Mouse (Mus musculus) CH12.LX (cell line): ENCODE measurements around the gene 4931428L18Rik.
"Not testable (repeated sequence)": the region's sequence is repeated elsewhere in the genome, so short reads cannot be mapped to it uniquely, and the experiment has no call there.

Experiments used
- BHLHE40 ChIP-seq: IDR thresholded peaks from 2 replicates; pipeline ENCODE4 v1.6.1; 2011; ENCODE audit warnings: mild to moderate bottlenecking, low read depth, low read length, improper control_type of control experiment
- CHD2 ChIP-seq: IDR thresholded peaks from 2 replicates; pipeline ENCODE4 v1.6.1; 2011; ENCODE audit warnings: low read length, improper control_type of control experiment
- CTCF ChIP-seq, 2 experiments: IDR thresholded peaks in 1 of 2; conservative IDR thresholded peaks in 1 of 2; 2 replicates each; pipeline ENCODE4 v1.5.1; 2011 to 2012; ENCODE audit warnings: low read depth in 2 of 2, low read length in 2 of 2, improper control_type of control experiment in 1 of 2, inconsistent platforms in 1 of 2, mild to moderate bottlenecking in 1 of 2, moderate library complexity in 1 of 2
- E2F4 ChIP-seq: IDR thresholded peaks from 2 replicates; pipeline ENCODE4 v1.6.1; 2011; ENCODE audit warnings: low read depth, low read length, improper control_type of control experiment; ENCODE audit not compliant: insufficient replicate concordance
- EP300 ChIP-seq: IDR thresholded peaks from 2 replicates; pipeline ENCODE4 v1.6.1; 2011; ENCODE audit warnings: low read length, improper control_type of control experiment
- JUND ChIP-seq: conservative IDR thresholded peaks from 2 replicates; pipeline ENCODE4 v1.6.1; 2011; ENCODE audit warnings: low read depth, low read length, improper control_type of control experiment
- MAX ChIP-seq: IDR thresholded peaks from 2 replicates; pipeline ENCODE4 v1.6.1; 2011; ENCODE audit warnings: low read length, improper control_type of control experiment
- NELFE ChIP-seq: IDR thresholded peaks from 2 replicates; pipeline ENCODE4 v1.6.1; 2011; ENCODE audit warnings: low read depth, low read length, improper control_type of control experiment
- POLR2AphosphoS2 ChIP-seq: IDR thresholded peaks from 2 replicates; pipeline ENCODE4 v1.6.1; 2011; ENCODE audit warnings: low read depth, low read length, improper control_type of control experiment
- TCF12 ChIP-seq: IDR thresholded peaks from 2 replicates; pipeline ENCODE4 v1.6.1; 2014; ENCODE audit warnings: low read depth, mild to moderate bottlenecking, inconsistent platforms, low read length, improper control_type of control experiment
- UBTF ChIP-seq: IDR thresholded peaks from 2 replicates; pipeline ENCODE4 v1.6.1; 2012; ENCODE audit warnings: low read depth, mild to moderate bottlenecking, inconsistent platforms, low read length, improper control_type of control experiment, moderate library complexity
- USF1 ChIP-seq: IDR thresholded peaks from 2 replicates; pipeline ENCODE4 v1.6.1; 2014; ENCODE audit warnings: low read depth, mild to moderate bottlenecking, inconsistent platforms, low read length, improper control_type of control experiment

GRCm38 (mm10) chr1:30977868-30978267 lies 244.6 kb downstream of the 4931428L18Rik start, which contains the start of gene AC153137.1:
- not testable (repeated sequence) for TF ChIP-seq CTCF (conservative IDR thresholded peaks at IDR 0.05 in 1 of 2, IDR thresholded peaks at IDR 0.05 in 1 of 2; ENCODE audit: low read depth in 2 of 2, low read length in 2 of 2); E2F4; CHD2; NELFE; USF1; MAX; BHLHE40; TCF12; UBTF; JUND; POLR2AphosphoS2; EP300
